Mouse (Mus musculus): ENCODE results near the gene Smg7.

- TF ChIP-seq CTCF (IDR thresholded peaks at IDR 0.05; ENCODE audit: low read depth) (peak; percentile 33; the same call in 1 of the 2 replicates), EP300 (IDR thresholded peaks at IDR 0.05; ENCODE audit: low read depth) (no peak; the same call in 1 of the 2 replicates)
Measured at GRCm38 (mm10) chr1:152902665-152903516, 445 bp upstream of the Smg7 start.
